Mouse (Mus musculus): ENCODE results near the gene Metrn.

DNA sequence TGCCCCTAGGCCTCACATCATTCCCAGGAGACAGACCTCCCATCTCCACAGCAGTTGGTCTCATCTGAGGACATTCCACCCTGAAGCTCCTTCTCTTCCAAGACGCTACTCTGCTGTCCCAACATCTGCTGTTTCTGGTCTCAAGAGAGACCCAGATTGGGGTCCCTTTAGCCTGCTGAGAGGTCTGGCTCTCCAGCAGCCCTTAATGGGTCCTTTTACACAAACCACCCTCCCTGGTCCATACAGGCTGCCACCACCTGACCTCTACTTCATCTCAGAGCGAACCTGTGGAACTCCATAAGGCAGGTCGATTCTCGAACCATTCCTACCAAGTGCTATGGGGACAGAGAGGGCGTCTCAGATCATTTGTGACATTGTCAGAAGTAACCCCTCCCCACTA is 11.1 kb upstream of the Metrn start:
- TF ChIP-seq POLR2A (IDR thresholded peaks at IDR 0.05; ENCODE audit: borderline replicate concordance, control insufficient read depth, low read depth, low read length) (no peak), CTCF (IDR thresholded peaks at IDR 0.05; ENCODE audit: control insufficient read depth, insufficient read depth, low read length) (no peak)

Data from bone marrow, adult 2 months (tissue).